In genomic region chr2:93645197-93645596, GRCm38 (mm10) we compare ENCODE assay signal across 16 mouse cellular contexts. TPM values are rescaled to one million over a fixed set of nuclear protein-coding genes. Genes with fewer than 3 reads are reported as not detected.
A peak's percentile ranks its signal among the peaks of the same experiment; 100 is the strongest.
DNase-seq lines count a peak whose midpoint lies in the region; ATAC-seq and TF ChIP-seq lines count a peak whose summit lies in the region.
"Had no signal": no experiment of that assay in that cellular context is flagged by ENCODE, and none has a peak within 500 bp of the region (broad histone marks: within the 10 kb centered on the region; RNA-seq: fewer than 3 reads in every experiment).

No protein-coding gene starts in this region.

- H3K4me1 ChIP-seq in intestine, embryonic 14.5 days (replicated peaks; ENCODE audit: control insufficient read depth, insufficient read depth, low read length) = peaks cover 15% of the 10 kb centered on the region
- 0 out of 2 replicates have a peak, but pooled peaks cover 4% of the 10 kb centered on the region for H3K4me1 ChIP-seq in intestine, postnatal 0 days (replicated peaks; ENCODE audit: control insufficient read depth, insufficient read depth, low read length)
- H3K4me1 ChIP-seq in embryonic fibroblast, embryonic 13.5 days (ENCODE audit: control insufficient read depth, insufficient read depth, low read length) = no peaks in the 10 kb centered on the region
- H3K4me1 ChIP-seq: liver, embryonic 15.5 days had no signal

- no peak for TF ChIP-seq CTCF in intestine, postnatal 0 days (IDR thresholded peaks at IDR 0.05; ENCODE audit: low read depth)
- TF ChIP-seq CTCF in embryonic fibroblast, embryonic 13.5 days (IDR thresholded peaks at IDR 0.05; ENCODE audit: borderline replicate concordance, insufficient read depth, low read length) = no peak

- no peaks in the 10 kb centered on the region for H3K9me3 ChIP-seq in intestine, embryonic 14.5 days (ENCODE audit: control insufficient read depth, low read length)
- no peaks in the 10 kb centered on the region for H3K9me3 ChIP-seq in intestine, postnatal 0 days (ENCODE audit: control insufficient read depth)
- H3K9me3 ChIP-seq: liver, embryonic 15.5 days; megakaryocyte, embryonic 14.5 days had no signal

- no peak overlapping the region for H3K4me2 ChIP-seq in intestine, embryonic 14.5 days (ENCODE audit: low read length)
- H3K4me2 ChIP-seq in intestine, postnatal 0 days (replicated peaks; ENCODE audit: low read depth) = no peak overlapping the region

- TF ChIP-seq POLR2A in embryonic fibroblast, embryonic 13.5 days (IDR thresholded peaks at IDR 0.05; ENCODE audit: low read depth, low read length) = no peak

- no peaks in the 10 kb centered on the region for H3K36me3 ChIP-seq in intestine, embryonic 14.5 days (ENCODE audit: control insufficient read depth, insufficient read depth, low read length)
- H3K36me3 ChIP-seq in intestine, postnatal 0 days (ENCODE audit: control insufficient read depth, insufficient read depth) = no peaks in the 10 kb centered on the region
- H3K36me3 ChIP-seq: liver, embryonic 15.5 days had no signal

- WGBS in intestine, embryonic 14.5 days = 30% methylated on average over 10 of the region's 10 CpGs
- 63% methylated on average over 10 of the region's 10 CpGs for WGBS in intestine, postnatal 0 days

- no peak overlapping the region for H3K9ac ChIP-seq in intestine, embryonic 14.5 days (ENCODE audit: low read length)
- no peak overlapping the region for H3K9ac ChIP-seq in intestine, postnatal 0 days (ENCODE audit: low read depth, low read length)
- H3K9ac ChIP-seq: liver, embryonic 15.5 days had no signal

- H3K4me3 ChIP-seq in intestine, embryonic 14.5 days (ENCODE audit: low read depth, low read length) = no peak overlapping the region
- H3K4me3 ChIP-seq in intestine, postnatal 0 days (ENCODE audit: low read depth, low read length) = no peak overlapping the region; the same call in 1 of the 2 replicates
- H3K4me3 ChIP-seq in embryonic fibroblast, embryonic 13.5 days (ENCODE audit: insufficient read depth, low read length) = peak overlapping the region; percentile 9

- no peak for ATAC-seq in intestine, embryonic 14.5 days (replicated peaks; ENCODE audit: low FRiP score, low TSS enrichment, low read depth)
- no peak for ATAC-seq in intestine, postnatal 0 days

- peak; percentile 56 for DNase-seq in embryo, embryonic 10.5 days (ENCODE audit: low spot score)
- DNase-seq in embryo, embryonic 10 days (ENCODE audit: low spot score) = no peak
- DNase-seq in intestine, embryonic 14.5 days (ENCODE audit: low spot score) = peak; percentile 73
- DNase-seq in embryo, embryonic 11 days = peak; percentile 34
- DNase-seq in Muller cell, postnatal 12 days (ENCODE audit: inconsistent ontology term) = no peak
- no peak for DNase-seq in layer of hippocampus, adult 11-12 months (ENCODE audit: low spot score)
- DNase-seq: cerebellum, adult 11 months; cerebellum, postnatal 25 days; gastrocnemius, postnatal 36 days; thymus, adult 18-20 months had no signal

- no peak overlapping the region for H3K27ac ChIP-seq in intestine, embryonic 14.5 days (ENCODE audit: low read depth)
- H3K27ac ChIP-seq in intestine, postnatal 0 days (ENCODE audit: low read depth, low read length) = no peak overlapping the region
- H3K27ac ChIP-seq in embryonic fibroblast, embryonic 13.5 days (ENCODE audit: insufficient read depth, low read length) = peak overlapping the region; percentile 10; the same call in 1 of the 2 replicates
- H3K27ac ChIP-seq: liver, embryonic 15.5 days had no signal

- H3K27me3 ChIP-seq in intestine, embryonic 14.5 days (replicated peaks; ENCODE audit: control insufficient read depth, insufficient read depth, low read length) = peaks cover 100% of the 10 kb centered on the region
- peaks cover 93% of the 10 kb centered on the region for H3K27me3 ChIP-seq in intestine, postnatal 0 days (replicated peaks; ENCODE audit: control insufficient read depth, insufficient read depth, low read length)

RNA-seq across cellular contexts. Expression of gene Alx4, which starts 3.0 kb away (rescaled TPM):
- 0.24 and 0.28 TPM in 2 replicates for polyA plus RNA-seq in intestine, embryonic 14.5 days (2014; fragmentation: Nextera tagmentation; extraction: Ambion mirVana)
- not detected in 2 replicates for polyA plus RNA-seq in intestine, postnatal 0 days (2015; fragmentation: Nextera tagmentation; extraction: Ambion mirVana)
- 3.3 and 8.3 TPM in 2 replicates for polyA plus RNA-seq in embryonic fibroblast, embryonic 13.5 days (2011; ENCODE audit: insufficient read length, low read depth, missing spikeins)
- polyA plus RNA-seq: heart, postnatal 0 days; small intestine, adult 2 months had no signal

Comparison
In these comparisons a context has a peak if more than half of its experiments do, and no peak if none do; other contexts are left out.
1. DNase-seq: peak in embryo, embryonic 10.5 days (single experiment), intestine, embryonic 14.5 days (single experiment) and embryo, embryonic 11 days (single experiment); none in embryo, embryonic 10 days (single experiment), Muller cell, postnatal 12 days (single experiment) and layer of hippocampus, adult 11-12 months (single experiment).